Mouse (Mus musculus) intestine, embryonic 16.5 days (tissue): ENCODE measurements around the gene Marcksl1. TPM values are rescaled to one million over a fixed set of nuclear protein-coding genes. Genes with fewer than 3 reads are reported as not detected.
"Not testable (repeated sequence)": the region's sequence is repeated elsewhere in the genome, so short reads cannot be mapped to it uniquely, and the experiment has no call there.

Source experiments
- ATAC-seq: fragments of 200-750 bp; cut with Nextera tagmentation; 2 replicates; pipeline ENCODE4 v1.8.0; 2017; ENCODE audit warnings: moderate TSS enrichment, moderate library complexity
- H3K27ac ChIP-seq: fragments of 300-500 bp; sonication (generic); 2 replicates; pipeline ENCODE4 v1.5.1; 2014; ENCODE audit warnings: mild to moderate bottlenecking, low read length
- H3K27me3 ChIP-seq: fragments of 300-500 bp; sonication (generic); replicated peaks from 2 replicates; pipeline ENCODE4 v1.6.1; 2014; ENCODE audit warnings: low read length, control low read depth, mixed read lengths; ENCODE audit not compliant: control insufficient read depth, insufficient read depth
- H3K36me3 ChIP-seq: fragments of 300-500 bp; sonication (generic); 2 replicates; pipeline ENCODE4 v1.6.1; 2014; ENCODE audit warnings: low read length, control low read depth; ENCODE audit not compliant: control insufficient read depth, insufficient read depth
- H3K4me1 ChIP-seq: fragments of 300-500 bp; sonication (generic); 2 replicates; pipeline ENCODE4 v1.6.1; 2014; ENCODE audit warnings: low read length, control low read depth, mixed read lengths; ENCODE audit not compliant: control insufficient read depth, insufficient read depth
- H3K4me2 ChIP-seq: fragments of 300-500 bp; sonication (generic); 2 replicates; pipeline ENCODE4 v1.6.1; 2014; ENCODE audit warnings: low read depth, low read length, control low read depth
- H3K4me3 ChIP-seq: fragments of 300-500 bp; sonication (generic); 2 replicates; pipeline ENCODE4 v1.5.1; 2014; ENCODE audit warnings: mild to moderate bottlenecking, low read length
- H3K9ac ChIP-seq: fragments of 300-500 bp; sonication (generic); 2 replicates; pipeline ENCODE4 v1.6.1; 2014; ENCODE audit warnings: low read depth, low read length
- H3K9me3 ChIP-seq: fragments of 300-500 bp; sonication (generic); 2 replicates; pipeline ENCODE4 v1.6.1; 2016; ENCODE audit warnings: low read length, control low read depth; ENCODE audit not compliant: control insufficient read depth
- WGBS: fragments of 180-500 bp; shearing (Covaris S2); extraction: QIAGEN DNeasy Blood & Tissue Kit; methylation state at CpG from one replicate; pipeline ENCODE4 v1.1.7; 2014; 5-methylcytosine and 5-hydroxymethylcytosine counted together
- polyA plus RNA-seq: library from polyadenylated mRNA; unstranded; fragments of >200 nt; fragmentation: Nextera tagmentation; extraction: Ambion mirVana; gene quantifications from 2 replicates; pipeline ENCODE4 v1.2.1, GENCODE M21; 2015

Gene Marcksl1
- polyA plus RNA-seq, 1 experiment from 2014 or later: 312 TPM

GRCm38 (mm10) chr4:129554512-129554911 lies 41.1 kb downstream of the Marcksl1 start:
- ATAC-seq, H3K9me3 ChIP-seq, H3K36me3 ChIP-seq, H3K4me3 ChIP-seq, H3K27ac ChIP-seq, H3K9ac ChIP-seq, H3K27me3 ChIP-seq, H3K4me2 ChIP-seq: not testable (repeated sequence)
- WGBS: 83% methylated on average over 5 of the region's 6 CpGs
- H3K4me1 ChIP-seq: peaks cover 17% of the 10 kb centered on the region

GRCm38 (mm10) chr4:129555421-129555861 lies 42.1 kb downstream of the Marcksl1 start:
- Histone ChIP-seq H3K36me3 (no peaks in the 10 kb centered on the region), H3K4me1 (peaks cover 17% of the 10 kb centered on the region), H3K4me2 (peak overlapping the region; percentile 89), H3K4me3 (peak overlapping the region; percentile 46), H3K27ac (no peak overlapping the region), H3K9ac (peak overlapping the region; percentile 61), H3K9me3 (no peaks in the 10 kb centered on the region), H3K27me3 (no peaks in the 10 kb centered on the region)
- WGBS: 4% methylated on average over 16 of the region's 16 CpGs
- peak; percentile 16 for ATAC-seq

- H3K4me2 ChIP-seq: peak overlapping the region; percentile 89
- H3K9ac ChIP-seq: peak overlapping the region; percentile 61
- ATAC-seq: peak; percentile 66
- 1% methylated on average over 24 of the region's 24 CpGs for WGBS
- no peaks in the 10 kb centered on the region for H3K9me3 ChIP-seq
- H3K4me3 ChIP-seq: peak overlapping the region; percentile 46
- peaks cover 17% of the 10 kb centered on the region for H3K4me1 ChIP-seq
- 0 out of 2 replicates have a peak overlapping the region, but pooled peaks have one; percentile 1 for H3K27ac ChIP-seq
- no peaks in the 10 kb centered on the region for H3K27me3 ChIP-seq
- no peaks in the 10 kb centered on the region for H3K36me3 ChIP-seq
These were observed 42.6 kb downstream of the Marcksl1 start for GRCm38 (mm10) chr4:129555862-129556531.

- Histone ChIP-seq H3K9ac (peak overlapping the region; percentile 61), H3K27ac (peak overlapping the region; percentile 33), H3K9me3 (no peaks in the 10 kb centered on the region), H3K4me3 (peak overlapping the region; percentile 46), H3K4me2 (peak overlapping the region; percentile 89), H3K4me1 (peaks cover 17% of the 10 kb centered on the region), H3K36me3 (no peaks in the 10 kb centered on the region), H3K27me3 (no peaks in the 10 kb centered on the region)
- 6% methylated on average over 33 of the region's 33 CpGs for WGBS
- peak; percentile 89 for ATAC-seq
These were observed 43.3 kb downstream of the Marcksl1 start for GRCm38 (mm10) chr4:129556532-129557223.

GRCm38 (mm10) chr4:129557256-129557808 lies 44.0 kb downstream of the Marcksl1 start:
- peak overlapping the region; percentile 89 for H3K4me2 ChIP-seq
- H3K27me3 ChIP-seq: no peaks in the 10 kb centered on the region
- no peak overlapping the region for H3K27ac ChIP-seq
- 68% methylated on average over 9 of the region's 9 CpGs for WGBS
- no peaks in the 10 kb centered on the region for H3K9me3 ChIP-seq
- 0 out of 2 replicates have a peak, but pooled peaks have one; percentile 5 for ATAC-seq
- peak overlapping the region; percentile 61 for H3K9ac ChIP-seq
- peak overlapping the region; percentile 46; the same call in 1 of the 2 replicates for H3K4me3 ChIP-seq
- H3K4me1 ChIP-seq: peaks cover 17% of the 10 kb centered on the region
- no peaks in the 10 kb centered on the region for H3K36me3 ChIP-seq

- ATAC-seq: no peak
- H3K4me3 ChIP-seq: no peak overlapping the region
- WGBS: 86% methylated on average over 12 of the region's 12 CpGs
- H3K27me3 ChIP-seq: no peaks in the 10 kb centered on the region
- H3K4me2 ChIP-seq: no peak overlapping the region
- H3K27ac ChIP-seq: no peak overlapping the region
- peaks cover 20% of the 10 kb centered on the region for H3K4me1 ChIP-seq
- H3K9me3 ChIP-seq: no peaks in the 10 kb centered on the region
- H3K36me3 ChIP-seq: no peaks in the 10 kb centered on the region
- H3K9ac ChIP-seq: no peak overlapping the region
These were observed 45.1 kb downstream of the Marcksl1 start for GRCm38 (mm10) chr4:129558321-129558955.

- Histone ChIP-seq H3K27ac (no peak overlapping the region), H3K27me3 (no peaks in the 10 kb centered on the region), H3K4me1 (peaks cover 14% of the 10 kb centered on the region), H3K4me2 (no peak overlapping the region), H3K36me3 (no peaks in the 10 kb centered on the region), H3K4me3 (no peak overlapping the region), H3K9me3 (no peaks in the 10 kb centered on the region), H3K9ac (no peak overlapping the region)
- no peak for ATAC-seq
- WGBS: 66% methylated on average over 5 of the region's 5 CpGs
These were observed 47.8 kb downstream of the Marcksl1 start for GRCm38 (mm10) chr4:129561184-129561583.

GRCm38 (mm10) chr4:129563718-129564117 lies 50.3 kb downstream of the Marcksl1 start:
- Histone ChIP-seq H3K27me3 (no peaks in the 10 kb centered on the region), H3K4me1 (peaks cover 6% of the 10 kb centered on the region; the same call in 1 of the 2 replicates), H3K4me2 (no peak overlapping the region), H3K27ac (0 out of 2 replicates have a peak overlapping the region, but pooled peaks have one; percentile 17), H3K36me3 (no peaks in the 10 kb centered on the region), H3K9me3 (no peaks in the 10 kb centered on the region), H3K9ac (no peak overlapping the region), H3K4me3 (no peak overlapping the region)
- 16% methylated on average over 8 of the region's 8 CpGs for WGBS
- peak; percentile 74 for ATAC-seq

- H3K27ac ChIP-seq: no peak overlapping the region
- H3K27me3 ChIP-seq: no peaks in the 10 kb centered on the region
- H3K9me3 ChIP-seq: no peaks in the 10 kb centered on the region
- no peak overlapping the region for H3K4me3 ChIP-seq
- ATAC-seq: no peak
- 81% methylated on average over 6 of the region's 6 CpGs for WGBS
- H3K4me2 ChIP-seq: no peak overlapping the region
- no peak overlapping the region for H3K9ac ChIP-seq
- peaks cover 6% of the 10 kb centered on the region; the same call in 1 of the 2 replicates for H3K4me1 ChIP-seq
- H3K36me3 ChIP-seq: no peaks in the 10 kb centered on the region
These were observed 51.8 kb downstream of the Marcksl1 start for GRCm38 (mm10) chr4:129565139-129565538.
